ENCODE assay signal across 22 mouse cellular contexts in genomic region chr11:72697323-72697722, GRCm38 (mm10). TPM values are rescaled to one million over a fixed set of nuclear protein-coding genes. Genes with fewer than 3 reads are reported as not detected.
DNase-seq lines count a peak whose midpoint lies in the region; ATAC-seq and TF ChIP-seq lines count a peak whose summit lies in the region.
"Had no signal": no experiment of that assay in that cellular context is flagged by ENCODE, and none has a peak within 500 bp of the region (broad histone marks: within the 10 kb centered on the region; RNA-seq: fewer than 3 reads in every experiment).

No protein-coding gene starts in this region.

- H3K27me3 ChIP-seq in lung, postnatal 0 days (replicated peaks; ENCODE audit: insufficient read depth, low read length) = no peaks in the 10 kb centered on the region
- no peaks in the 10 kb centered on the region for H3K27me3 ChIP-seq in MEL (ENCODE audit: control insufficient read depth in 1 of 2, insufficient read depth in 2 of 2, low read length in 2 of 2)
- H3K27me3 ChIP-seq: CH12.LX; embryonic facial prominence, embryonic 13.5 days; forebrain, embryonic 12.5 days; heart, embryonic 13.5 days; hindbrain, embryonic 13.5 days had no signal

- TF ChIP-seq CTCF in lung, postnatal 0 days (IDR thresholded peaks at IDR 0.05) = no peak
- TF ChIP-seq CTCF in MEL (IDR thresholded peaks at IDR 0.05 in 2 of 3, conservative IDR thresholded peaks at IDR 0.05 in 1 of 3; ENCODE audit: control insufficient read depth in 1 of 3, insufficient read depth in 1 of 3, low read depth in 2 of 3, low read length in 3 of 3, poor library complexity in 1 of 3, severe bottlenecking in 1 of 3) = no peak

- peak; percentile 18 for DNase-seq in lung, postnatal 0 days (ENCODE audit: low spot score)
- DNase-seq in lung, adult 18-20 months = no peak
- peak; percentile 32 for DNase-seq in MEL (ENCODE audit: low read depth, low spot score)
- DNase-seq in Muller cell, postnatal 12 days (ENCODE audit: inconsistent ontology term) = no peak
- no peak for DNase-seq in adrenal gland, adult (ENCODE audit: inconsistent age in 2 of 2, low spot score in 1 of 2)
- no peak for DNase-seq in frontal cortex, postnatal 25 days (ENCODE audit: low spot score in 2 of 2)
- DNase-seq: adrenal gland, postnatal 10 days; cerebellum, adult 18-20 months; cerebellum, postnatal 10 days; gastrocnemius, adult 2 months; gastrocnemius, postnatal 25 days; heart, adult 11 months; heart, postnatal 36 days had no signal

- no peak overlapping the region for H3K4me2 ChIP-seq in lung, postnatal 0 days (replicated peaks; ENCODE audit: low read depth, low read length)
- H3K4me2 ChIP-seq: embryonic facial prominence, embryonic 13.5 days; forebrain, embryonic 12.5 days; heart, embryonic 13.5 days; hindbrain, embryonic 13.5 days had no signal

- peaks cover 34% of the 10 kb centered on the region for H3K79me2 ChIP-seq in MEL (ENCODE audit: control insufficient read depth, insufficient read depth, low read length, poor library complexity)

- ATAC-seq in lung, postnatal 0 days = no peak
- ATAC-seq in hematopoietic stem cell, adult 5-6 weeks (replicated peaks in 1 of 2; ENCODE audit: insufficient read depth in 1 of 2, low FRiP score in 2 of 2, low TSS enrichment in 1 of 2, low read depth in 1 of 2, poor library complexity in 2 of 2, severe bottlenecking in 2 of 2) = peak; percentile 45 to 56; a peak in 1 of 4 replicates
- ATAC-seq in monocyte, adult 5-6 weeks (replicated peaks; ENCODE audit: insufficient number of reproducible peaks, low FRiP score, low TSS enrichment, poor library complexity, severe bottlenecking) = peak; percentile 85
- ATAC-seq: forebrain, embryonic 16.5 days; hindbrain, postnatal 0 days had no signal

- H3K27ac ChIP-seq in lung, postnatal 0 days (ENCODE audit: low read length) = no peak overlapping the region
- H3K27ac ChIP-seq in MEL (ENCODE audit: control insufficient read depth, low read depth, low read length) = no peak overlapping the region
- H3K27ac ChIP-seq: embryonic facial prominence, embryonic 13.5 days; forebrain, embryonic 12.5 days; gastrocnemius, adult 2 months; heart, embryonic 13.5 days; hindbrain, embryonic 13.5 days; hindbrain, postnatal 0 days had no signal

- no peak for TF ChIP-seq EP300 in lung, postnatal 0 days (IDR thresholded peaks at IDR 0.05)
- no peak for TF ChIP-seq EP300 in MEL (IDR thresholded peaks at IDR 0.05; ENCODE audit: low read depth in 1 of 2, low read length in 2 of 2)

- TF ChIP-seq POLR2A in MEL (IDR thresholded peaks at IDR 0.05; ENCODE audit: control insufficient read depth in 1 of 2, insufficient read depth in 1 of 2, low read depth in 1 of 2, low read length in 2 of 2, poor library complexity in 1 of 2) = no peak

- no peak overlapping the region for H3K9ac ChIP-seq in lung, postnatal 0 days (replicated peaks; ENCODE audit: low read depth)
- H3K9ac ChIP-seq in MEL (ENCODE audit: control insufficient read depth, low read depth, low read length, poor library complexity, severe bottlenecking) = no peak overlapping the region
- H3K9ac ChIP-seq: embryonic facial prominence, embryonic 13.5 days; forebrain, embryonic 12.5 days; heart, embryonic 13.5 days; hindbrain, embryonic 13.5 days had no signal

- no peak for TF ChIP-seq RAD21 in MEL (IDR thresholded peaks at IDR 0.05; ENCODE audit: low read depth, low read length)

- no peaks in the 10 kb centered on the region; the same call in 1 of the 2 replicates for H3K36me3 ChIP-seq in lung, postnatal 0 days (ENCODE audit: insufficient read depth, low read length)
- peaks cover 6 to 50% of the 10 kb centered on the region in 2 experiments for H3K36me3 ChIP-seq in MEL (ENCODE audit: control insufficient read depth in 1 of 2, insufficient read depth in 2 of 2, low read length in 2 of 2)
- H3K36me3 ChIP-seq: embryonic facial prominence, embryonic 13.5 days had no signal

- no peaks in the 10 kb centered on the region for H3K9me3 ChIP-seq in lung, postnatal 0 days (ENCODE audit: low read length)
- no peaks in the 10 kb centered on the region for H3K9me3 ChIP-seq in MEL (replicated peaks; ENCODE audit: insufficient read depth, low read length)
- H3K9me3 ChIP-seq: embryonic facial prominence, embryonic 13.5 days; forebrain, embryonic 12.5 days; heart, embryonic 13.5 days had no signal

- H3K4me1 ChIP-seq in lung, postnatal 0 days (ENCODE audit: insufficient read depth, low read depth, low read length) = no peaks in the 10 kb centered on the region
- H3K4me1 ChIP-seq in MEL (ENCODE audit: control insufficient read depth in 1 of 2, insufficient read depth in 2 of 2, low read length in 2 of 2) = peaks cover 38 to 39% of the 10 kb centered on the region in 2 experiments

- H3K4me3 ChIP-seq in lung, postnatal 0 days (ENCODE audit: low read depth, low read length) = no peak overlapping the region
- no peak overlapping the region for H3K4me3 ChIP-seq in MEL (ENCODE audit: control insufficient read depth in 1 of 2, insufficient read depth in 1 of 2, low read depth in 2 of 2, low read length in 2 of 2)
- H3K4me3 ChIP-seq: embryonic facial prominence, embryonic 13.5 days; forebrain, embryonic 12.5 days; gastrocnemius, adult 2 months; heart, embryonic 13.5 days; hindbrain, embryonic 13.5 days had no signal

TF ChIP-seq in MEL, 35 proteins besides CTCF, POLR2A, EP300 and RAD21:
- TF ChIP-seq KAT2A (conservative IDR thresholded peaks at IDR 0.05; ENCODE audit: low read depth, low read length) = no peak
- no peak for TF ChIP-seq ZNF384 (IDR thresholded peaks at IDR 0.05; ENCODE audit: low read depth, low read length)
- no peak for TF ChIP-seq NELFE (IDR thresholded peaks at IDR 0.05; ENCODE audit: low read depth, low read length)
- no peak for TF ChIP-seq POLR2AphosphoS5 (IDR thresholded peaks at IDR 0.05; ENCODE audit: borderline replicate concordance, low read depth, low read length)
- TF ChIP-seq ZKSCAN1 (IDR thresholded peaks at IDR 0.05; ENCODE audit: low read depth, low read length) = no peak
- no peak for TF ChIP-seq ELF1 (IDR thresholded peaks at IDR 0.05; ENCODE audit: low read depth, low read length)
- no peak for TF ChIP-seq SMC3 (IDR thresholded peaks at IDR 0.05; ENCODE audit: low read depth, low read length)
- TF ChIP-seq JUND (IDR thresholded peaks at IDR 0.05; ENCODE audit: low read depth, low read length) = no peak
- TF ChIP-seq ZMIZ1 (IDR thresholded peaks at IDR 0.05; ENCODE audit: low read depth, low read length) = no peak
- TF ChIP-seq MAZ (IDR thresholded peaks at IDR 0.05; ENCODE audit: low read depth, low read length) = no peak
- TF ChIP-seq GATA1 (IDR thresholded peaks at IDR 0.05; ENCODE audit: low read depth, low read length) = no peak
- TF ChIP-seq UBTF (IDR thresholded peaks at IDR 0.05; ENCODE audit: borderline replicate concordance, insufficient read depth, low read depth, low read length) = no peak
- no peak for TF ChIP-seq CHD1 (IDR thresholded peaks at IDR 0.05; ENCODE audit: low read depth, low read length)
- TF ChIP-seq ZC3H11A (IDR thresholded peaks at IDR 0.05; ENCODE audit: low read depth, low read length) = no peak
- no peak for TF ChIP-seq SIN3A (IDR thresholded peaks at IDR 0.05; ENCODE audit: low read length)
- no peak for TF ChIP-seq MAX (IDR thresholded peaks at IDR 0.05; ENCODE audit: low read length)
- TF ChIP-seq POLR2AphosphoS2 (IDR thresholded peaks at IDR 0.05; ENCODE audit: low read length) = no peak
- TF ChIP-seq HCFC1 (IDR thresholded peaks at IDR 0.05; ENCODE audit: low read depth, low read length) = no peak
- TF ChIP-seq CHD2 (IDR thresholded peaks at IDR 0.05; ENCODE audit: low read length) = no peak
- no peak for TF ChIP-seq BHLHE40 (IDR thresholded peaks at IDR 0.05; ENCODE audit: borderline replicate concordance, low read depth, low read length)
TF ChIP-seq in MEL: peak in this region for 0.

RNA-seq across cellular contexts. Expression of gene Ankfy1, which starts 7.5 kb away (rescaled TPM):
- 7.9 and 9.4 TPM in 2 replicates for polyA plus RNA-seq in lung, postnatal 0 days (2015; fragmentation: Nextera tagmentation; extraction: Ambion mirVana)
- total RNA-seq in MEL (2012; rRNA removed) = 148 and 175 TPM in 2 replicates
- polyA plus RNA-seq in MEL (2012; ENCODE audit: insufficient read depth in 1 of 2, insufficient read length in 2 of 2, low read depth in 1 of 2, low replicate concordance in 2 of 2, missing spikeins in 1 of 2) = 100 to 1,000 TPM in 1 of 2 experiments, 10 to 100 TPM in 1; 60.6 to 153 TPM
- total RNA-seq in hematopoietic stem cell, adult 5-6 weeks (2017) = 35.7 and 45.1 TPM in 2 replicates
- total RNA-seq in monocyte, adult 5-6 weeks (2017) = 44.4 to 81.8 TPM (median 44.6 TPM) in 3 replicates

Comparison
In these comparisons a context has a peak if more than half of its experiments do, and no peak if none do; other contexts are left out.
1. DNase-seq: peak in lung, postnatal 0 days (single experiment) and MEL (single experiment); none in lung, adult 18-20 months (0 of 2), Muller cell, postnatal 12 days (single experiment), adrenal gland, adult (0 of 2) and frontal cortex, postnatal 25 days (0 of 2).